Mouse (Mus musculus): ENCODE measurements at regions not wholly inside any gene's neighbourhood (a gene's known extent, or its start where the extent isn't known, plus 50 kb on each side); places are given as distances from the start of the nearest gene placed in this dataset.

DNA sequence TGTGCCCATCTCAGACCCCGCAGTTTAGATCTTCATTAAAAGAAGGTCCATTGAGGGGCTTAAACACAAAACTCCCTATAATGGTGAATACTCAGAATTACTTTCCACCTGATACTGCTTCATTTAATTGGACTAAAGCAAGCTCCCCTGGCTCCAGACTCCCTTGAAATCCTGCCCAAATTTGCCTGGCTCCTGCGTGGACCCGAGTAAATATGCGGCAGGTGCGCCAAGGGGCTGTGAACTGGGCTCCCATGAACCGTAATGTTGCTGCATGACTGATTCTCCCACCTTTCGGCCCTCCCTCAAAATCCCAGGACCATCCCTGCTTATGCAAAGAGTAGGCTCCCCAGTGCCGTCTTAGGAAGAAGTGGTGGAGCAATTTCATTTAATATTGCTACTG is 573.7 kb downstream of the Ccdc171 start:
- Histone ChIP-seq H3K36me3 (no peaks in the 10 kb centered on the region), H3K27ac (replicated peaks) (no peak overlapping the region), H3K4me3 (no peak overlapping the region), H3K4me1 (no peaks in the 10 kb centered on the region), H3K9me3 (replicated peaks) (no peaks in the 10 kb centered on the region), H3K27me3 (ENCODE audit: low read depth, poor library complexity, severe bottlenecking) (no peaks in the 10 kb centered on the region)
- no peak for DNase-seq (ENCODE audit: low spot score)
- WGBS = 89% methylated on average over 8 of the region's 8 CpGs

DNA sequence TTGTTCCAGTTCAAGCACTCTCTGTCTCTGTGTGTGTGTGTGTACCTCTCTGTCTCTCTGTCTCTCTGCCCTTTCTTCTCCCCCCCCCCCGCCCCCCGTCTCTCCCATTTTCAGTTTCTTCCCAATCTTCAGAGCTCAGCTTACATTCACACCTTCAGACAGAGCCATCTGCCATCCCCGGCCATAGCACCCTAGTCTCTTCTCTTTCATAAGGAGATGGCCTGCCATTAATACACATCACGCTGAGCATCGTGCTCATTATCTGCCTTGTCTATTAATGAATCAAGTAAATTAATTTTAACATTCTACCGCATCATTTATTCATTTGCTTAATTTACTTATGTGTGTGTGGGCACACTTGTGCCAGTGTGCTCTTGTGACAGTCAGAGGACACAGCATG is 573.2 kb downstream of the Bnc2 start:
- DNase-seq (ENCODE audit: low spot score) = no peak
- Histone ChIP-seq H3K4me1 (peaks cover 1% of the 10 kb centered on the region; the same call in 1 of the 2 replicates), H3K9me3 (replicated peaks) (no peaks in the 10 kb centered on the region), H3K27ac (replicated peaks) (no peak overlapping the region), H3K27me3 (ENCODE audit: low read depth, poor library complexity, severe bottlenecking) (peaks cover 11% of the 10 kb centered on the region), H3K36me3 (no peaks in the 10 kb centered on the region), H3K4me3 (no peak overlapping the region)
- WGBS = 87% methylated on average over 6 of the region's 6 CpGs

GRCm38 (mm10) chr4:84102736-84103135 is 572.3 kb downstream of the Bnc2 start:
- 87% methylated on average over 11 of the region's 11 CpGs for WGBS
- Histone ChIP-seq H3K4me3 (no peak overlapping the region), H3K4me1 (peaks cover 6% of the 10 kb centered on the region), H3K27ac (replicated peaks) (no peak overlapping the region), H3K36me3 (no peaks in the 10 kb centered on the region), H3K9me3 (replicated peaks) (no peaks in the 10 kb centered on the region), H3K27me3 (ENCODE audit: low read depth, poor library complexity, severe bottlenecking) (peaks cover 18% of the 10 kb centered on the region)
- DNase-seq (ENCODE audit: low spot score) = no peak

DNA sequence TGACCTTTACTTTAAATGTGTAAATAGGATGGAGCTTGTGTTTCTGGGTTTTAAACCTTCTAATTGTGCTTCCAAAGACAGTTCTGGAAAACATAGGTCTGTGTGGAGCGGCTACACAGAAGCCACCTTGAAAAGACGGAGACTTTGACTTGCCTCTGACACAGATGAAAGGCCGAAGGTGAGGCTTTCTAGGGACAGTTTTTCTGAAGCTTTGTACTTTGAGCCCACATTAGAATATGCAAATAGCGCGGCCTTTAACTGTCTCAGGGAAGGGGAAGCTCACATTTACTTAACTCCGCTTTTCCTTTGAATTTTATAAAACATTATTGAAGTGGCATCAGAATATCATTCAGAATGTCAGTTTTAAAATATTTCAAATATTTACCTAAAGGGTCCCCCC is 566.5 kb downstream of the Bnc2 start:
- no peak overlapping the region for H3K4me3 ChIP-seq

GRCm38 (mm10) chr4:84109771-84110503 is 565.1 kb downstream of the Bnc2 start:
- peak; percentile 77 for DNase-seq (ENCODE audit: low spot score)
- Histone ChIP-seq H3K4me1 (peaks cover 45% of the 10 kb centered on the region), H3K27ac (replicated peaks) (peak overlapping the region; percentile 67), H3K27me3 (ENCODE audit: low read depth, poor library complexity, severe bottlenecking) (peaks cover 75% of the 10 kb centered on the region), H3K36me3 (no peaks in the 10 kb centered on the region), H3K9me3 (replicated peaks) (no peaks in the 10 kb centered on the region), H3K4me3 (peak overlapping the region; percentile 18; the same call in 1 of the 2 replicates)
- 5% methylated on average over 12 of the region's 12 CpGs for WGBS

More for the DNA sequence above, 566.5 kb downstream of the Bnc2 start:
- H3K36me3 ChIP-seq = no peaks in the 10 kb centered on the region
- peaks cover 65% of the 10 kb centered on the region for H3K27me3 ChIP-seq (ENCODE audit: low read depth, poor library complexity, severe bottlenecking)
- 77% methylated on average over 6 of the region's 6 CpGs for WGBS
- no peak overlapping the region for H3K27ac ChIP-seq (replicated peaks)
- H3K9me3 ChIP-seq (replicated peaks) = no peaks in the 10 kb centered on the region
- no peak for DNase-seq (ENCODE audit: low spot score)
- H3K4me1 ChIP-seq = peaks cover 45% of the 10 kb centered on the region

- WGBS = 81% methylated on average over 10 of the region's 10 CpGs
- H3K27ac ChIP-seq (replicated peaks) = no peak overlapping the region
- H3K36me3 ChIP-seq = no peaks in the 10 kb centered on the region
These were observed 560.7 kb downstream of the Bnc2 start for GRCm38 (mm10) chr4:84114162-84115040.

GRCm38 (mm10) chr4:84118284-84118919 is 556.7 kb downstream of the Bnc2 start:
- Histone ChIP-seq H3K36me3 (no peaks in the 10 kb centered on the region), H3K27ac (replicated peaks) (no peak overlapping the region), H3K4me3 (no peak overlapping the region), H3K4me1 (peaks cover 34% of the 10 kb centered on the region), H3K9me3 (replicated peaks) (no peaks in the 10 kb centered on the region), H3K27me3 (ENCODE audit: low read depth, poor library complexity, severe bottlenecking) (peaks cover 17% of the 10 kb centered on the region)
- no peak for DNase-seq (ENCODE audit: low spot score)
- WGBS = 93% methylated on average over 2 of the region's 2 CpGs

More at GRCm38 (mm10) chr4:84114162-84115040, 560.7 kb downstream of the Bnc2 start:
- Histone ChIP-seq H3K9me3 (replicated peaks) (no peaks in the 10 kb centered on the region), H3K4me3 (no peak overlapping the region), H3K4me1 (peaks cover 36% of the 10 kb centered on the region), H3K27me3 (ENCODE audit: low read depth, poor library complexity, severe bottlenecking) (peaks cover 41% of the 10 kb centered on the region)
- DNase-seq (ENCODE audit: low spot score) = no peak

DNA sequence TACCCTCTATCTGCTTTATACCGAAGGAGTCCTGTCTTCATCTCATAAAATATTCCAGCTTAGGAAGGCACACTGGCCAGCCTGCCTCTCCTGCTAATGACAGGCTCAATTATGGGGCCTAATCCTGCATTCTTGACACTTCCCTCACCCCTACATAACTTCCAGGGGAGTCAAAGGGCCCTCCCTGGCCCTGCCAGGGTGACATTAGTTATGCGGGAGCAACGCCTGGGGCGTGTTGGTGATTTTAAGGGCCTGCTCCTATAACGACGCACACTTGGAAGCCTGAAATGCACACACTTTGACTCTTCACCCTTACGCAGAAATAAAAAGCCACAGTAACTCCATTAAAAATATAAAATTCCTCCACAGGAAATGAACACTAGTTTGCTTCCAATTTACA is 555.5 kb downstream of the Bnc2 start:
- H3K4me3 ChIP-seq = no peak overlapping the region
- DNase-seq (ENCODE audit: low spot score) = no peak
- peaks cover 38% of the 10 kb centered on the region for H3K4me1 ChIP-seq
- peaks cover 6% of the 10 kb centered on the region; the same call in 1 of the 2 replicates for H3K27me3 ChIP-seq (ENCODE audit: low read depth, poor library complexity, severe bottlenecking)
- peak overlapping the region; percentile 63 for H3K27ac ChIP-seq (replicated peaks)
- WGBS = 34% methylated on average over 7 of the region's 7 CpGs
- H3K36me3 ChIP-seq = no peaks in the 10 kb centered on the region
- H3K9me3 ChIP-seq (replicated peaks) = no peaks in the 10 kb centered on the region

- Histone ChIP-seq H3K36me3 (no peaks in the 10 kb centered on the region), H3K27me3 (ENCODE audit: low read depth, poor library complexity, severe bottlenecking) (peaks cover 6% of the 10 kb centered on the region; the same call in 1 of the 2 replicates), H3K4me1 (peaks cover 40% of the 10 kb centered on the region), H3K9me3 (replicated peaks) (no peaks in the 10 kb centered on the region), H3K27ac (replicated peaks) (peak overlapping the region; percentile 38; the same call in 1 of the 2 replicates), H3K4me3 (no peak overlapping the region)
- WGBS = 68% methylated on average over 7 of the region's 7 CpGs
- DNase-seq (ENCODE audit: low spot score) = no peak
These were observed 554.7 kb downstream of the Bnc2 start for GRCm38 (mm10) chr4:84120330-84120729.

DNA sequence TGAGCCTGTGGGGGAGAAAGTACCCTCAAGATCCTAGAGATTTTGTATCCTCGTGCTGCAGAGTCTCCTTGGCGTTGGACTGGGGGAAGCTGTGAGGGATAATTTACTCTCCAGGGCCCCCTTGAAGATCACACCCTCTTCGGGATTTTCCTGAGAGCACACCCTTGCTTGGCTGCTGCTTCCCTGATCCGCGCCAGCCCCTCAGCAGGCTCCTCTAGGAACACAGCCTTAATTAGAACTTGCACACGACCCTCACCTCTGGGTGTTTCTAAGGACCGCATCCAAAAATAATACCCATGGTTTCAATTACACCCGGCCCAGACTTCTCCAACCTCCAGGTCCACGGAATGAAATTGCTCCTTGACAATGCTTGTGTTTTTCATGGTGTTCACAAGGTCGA is 553.6 kb downstream of the Bnc2 start:
- Histone ChIP-seq H3K9me3 (replicated peaks) (no peaks in the 10 kb centered on the region), H3K4me1 (peaks cover 47% of the 10 kb centered on the region), H3K27me3 (ENCODE audit: low read depth, poor library complexity, severe bottlenecking) (peaks cover 6% of the 10 kb centered on the region; the same call in 1 of the 2 replicates), H3K36me3 (no peaks in the 10 kb centered on the region), H3K27ac (replicated peaks) (peak overlapping the region; percentile 38), H3K4me3 (no peak overlapping the region)
- no peak for DNase-seq (ENCODE audit: low spot score)
- WGBS = 69% methylated on average over 10 of the region's 10 CpGs

DNA sequence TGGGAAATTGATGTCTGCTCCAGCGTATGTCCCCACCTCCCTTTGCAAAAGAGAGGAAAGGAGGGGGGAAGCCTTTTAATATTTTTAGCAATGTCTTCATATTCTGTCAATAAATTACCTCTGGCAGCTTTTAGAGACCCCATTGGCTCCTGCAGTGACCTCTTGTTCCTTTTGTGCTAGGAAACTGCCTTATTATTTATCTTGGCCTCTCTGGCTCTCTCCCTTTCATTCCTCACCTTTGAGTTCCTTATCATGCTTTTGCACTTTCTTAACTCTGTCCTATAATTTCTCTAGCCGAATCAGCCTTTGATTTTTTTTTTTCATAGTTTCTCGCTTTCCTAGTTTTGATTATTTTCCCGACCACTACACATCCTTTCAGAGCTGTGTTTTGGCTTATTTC is 548.7 kb downstream of the Bnc2 start:
- H3K4me3 ChIP-seq = no peak overlapping the region
- 89% methylated on average over 4 of the region's 4 CpGs for WGBS
- peaks cover 6% of the 10 kb centered on the region; the same call in 1 of the 2 replicates for H3K27me3 ChIP-seq (ENCODE audit: low read depth, poor library complexity, severe bottlenecking)
- H3K4me1 ChIP-seq = peaks cover 19% of the 10 kb centered on the region
- no peak overlapping the region for H3K27ac ChIP-seq (replicated peaks)
- no peaks in the 10 kb centered on the region for H3K9me3 ChIP-seq (replicated peaks)
- no peaks in the 10 kb centered on the region for H3K36me3 ChIP-seq
- DNase-seq (ENCODE audit: low spot score) = no peak

- Histone ChIP-seq H3K9me3 (replicated peaks) (no peaks in the 10 kb centered on the region), H3K4me3 (no peak overlapping the region), H3K36me3 (no peaks in the 10 kb centered on the region), H3K4me1 (peaks cover 18% of the 10 kb centered on the region), H3K27me3 (ENCODE audit: low read depth, poor library complexity, severe bottlenecking) (peaks cover under 1% of the 10 kb centered on the region; the same call in 1 of the 2 replicates), H3K27ac (replicated peaks) (no peak overlapping the region)
- 85% methylated on average over 2 of the region's 2 CpGs for WGBS
- DNase-seq (ENCODE audit: low spot score) = no peak
These were observed 547.7 kb downstream of the Bnc2 start for GRCm38 (mm10) chr4:84127380-84127779.

Measured in midbrain, embryonic 10.5 days (tissue).